9 mouse cellular contexts compared by ENCODE assay signal in genomic region chr2:18050541-18050985, GRCm38 (mm10). TPM values are rescaled to one million over a fixed set of nuclear protein-coding genes. Genes with fewer than 3 reads are reported as not detected.
A peak's percentile ranks its signal among the peaks of the same experiment; 100 is the strongest.
DNase-seq lines count a peak whose midpoint lies in the region; ATAC-seq lines count a peak whose summit lies in the region.
"Had no signal": no experiment of that assay in that cellular context is flagged by ENCODE, and none has a peak within 500 bp of the region (broad histone marks: within the 10 kb centered on the region; RNA-seq: fewer than 3 reads in every experiment).

No protein-coding gene starts in this region.

- peak overlapping the region; percentile 99 for H3K27ac ChIP-seq in heart, embryonic 12.5 days (ENCODE audit: poor library complexity, severe bottlenecking)
- H3K27ac ChIP-seq in limb, embryonic 13.5 days, result peak overlapping the region; percentile 72; the same call in 1 of the 2 replicates

- 13% methylated on average over 10 of the region's 10 CpGs for WGBS in heart, embryonic 12.5 days
- WGBS in limb, embryonic 13.5 days, result 9% methylated on average over 10 of the region's 10 CpGs

- H3K4me3 ChIP-seq in heart, embryonic 12.5 days, result peak overlapping the region; percentile 94
- H3K4me3 ChIP-seq in limb, embryonic 13.5 days, result peak overlapping the region; percentile 29
- H3K4me3 ChIP-seq: myocyte had no signal

- H3K9me3 ChIP-seq in heart, embryonic 12.5 days (replicated peaks), result no peaks in the 10 kb centered on the region
- H3K9me3 ChIP-seq in limb, embryonic 13.5 days, result no peaks in the 10 kb centered on the region

- peak; percentile 85 for DNase-seq in A20 (ENCODE audit: low read depth, low spot score)
- peak; percentile 38 for DNase-seq in NIH3T3 (ENCODE audit: low read depth)
- DNase-seq in retina, embryonic 14.5 days (ENCODE audit: low spot score), result peak; percentile 65
- DNase-seq in urinary bladder, adult 2 months (ENCODE audit: low spot score), result no peak
- no peak for DNase-seq in spleen, adult 12 weeks (ENCODE audit: low spot score)
- DNase-seq in cerebellum, adult 9-11 months, result no peak

- H3K36me3 ChIP-seq in heart, embryonic 12.5 days, result no peaks in the 10 kb centered on the region
- no peaks in the 10 kb centered on the region for H3K36me3 ChIP-seq in limb, embryonic 13.5 days

- peaks cover 27% of the 10 kb centered on the region for H3K4me1 ChIP-seq in heart, embryonic 12.5 days (replicated peaks)
- H3K4me1 ChIP-seq in limb, embryonic 13.5 days, result peaks cover 47% of the 10 kb centered on the region

- peak overlapping the region; percentile 81 for H3K4me2 ChIP-seq in heart, embryonic 12.5 days
- peak overlapping the region; percentile 88 for H3K4me2 ChIP-seq in limb, embryonic 13.5 days (replicated peaks)

- H3K9ac ChIP-seq in heart, embryonic 12.5 days, result peak overlapping the region; percentile 68
- H3K9ac ChIP-seq in limb, embryonic 13.5 days, result peak overlapping the region; percentile 100

- ATAC-seq in heart, embryonic 12.5 days (ENCODE audit: insufficient number of reproducible peaks, low FRiP score), result no peak
- ATAC-seq in limb, embryonic 13.5 days (ENCODE audit: low FRiP score, low read depth), result no peak

- H3K27me3 ChIP-seq in heart, embryonic 12.5 days (replicated peaks), result no peaks in the 10 kb centered on the region
- no peaks in the 10 kb centered on the region for H3K27me3 ChIP-seq in limb, embryonic 13.5 days

RNA-seq across cellular contexts. Expression of gene Skida1, which starts 1.7 kb away (rescaled TPM):
- polyA plus RNA-seq in heart, embryonic 12.5 days (2016; fragmentation: Nextera tagmentation; extraction: Ambion mirVana), result 7.7 and 8.8 TPM in 2 replicates
- 12.2 and 14.9 TPM in 2 replicates for polyA plus RNA-seq in limb, embryonic 13.5 days (2015; fragmentation: Nextera tagmentation; extraction: Ambion mirVana)
- polyA plus RNA-seq in urinary bladder, adult 2 months (2012; rRNA removed), result 3.4 and 4.9 TPM in 2 replicates

RNA-seq across cellular contexts. Expression of gene Mllt10, which starts 4.5 kb away (rescaled TPM):
- polyA plus RNA-seq in heart, embryonic 12.5 days (2016; fragmentation: Nextera tagmentation; extraction: Ambion mirVana), result 36.3 and 37.1 TPM in 2 replicates
- polyA plus RNA-seq in limb, embryonic 13.5 days (2015; fragmentation: Nextera tagmentation; extraction: Ambion mirVana), result 68.1 and 72.2 TPM in 2 replicates
- 31.4 and 31.7 TPM in 2 replicates for polyA plus RNA-seq in urinary bladder, adult 2 months (2012; rRNA removed)

RNA-seq across cellular contexts. Expression of gene A930004D18Rik, which starts 13.0 kb away (rescaled TPM):
- polyA plus RNA-seq in heart, embryonic 12.5 days (2016; fragmentation: Nextera tagmentation; extraction: Ambion mirVana), result 14.8 and 18.3 TPM in 2 replicates
- 15.3 and 19.4 TPM in 2 replicates for polyA plus RNA-seq in limb, embryonic 13.5 days (2015; fragmentation: Nextera tagmentation; extraction: Ambion mirVana)
- 3.6 and 3.9 TPM in 2 replicates for polyA plus RNA-seq in urinary bladder, adult 2 months (2012; rRNA removed)

RNA-seq across cellular contexts. Expression of gene H2al2a, which starts 53.8 kb away (rescaled TPM):
- not detected in 2 replicates for polyA plus RNA-seq in heart, embryonic 12.5 days (2016; fragmentation: Nextera tagmentation; extraction: Ambion mirVana)
- not detected in 2 replicates for polyA plus RNA-seq in limb, embryonic 13.5 days (2015; fragmentation: Nextera tagmentation; extraction: Ambion mirVana)
- not detected in 2 replicates for polyA plus RNA-seq in urinary bladder, adult 2 months (2012; rRNA removed)
- polyA plus RNA-seq: myocyte had no signal

Comparison
In these comparisons a context has a peak if more than half of its experiments do, and no peak if none do; other contexts are left out.
1. DNase-seq: peak in A20 (single experiment), NIH3T3 (single experiment) and retina, embryonic 14.5 days (single experiment); none in urinary bladder, adult 2 months (single experiment), spleen, adult 12 weeks (single experiment) and cerebellum, adult 9-11 months (single experiment).